Mouse (Mus musculus): ENCODE results near the gene Ndufb7. TPM values are rescaled to one million over a fixed set of nuclear protein-coding genes. Genes with fewer than 3 reads are reported as not detected.
"Not testable (repeated sequence)": the region's sequence is repeated elsewhere in the genome, so short reads cannot be mapped to it uniquely, and the experiment has no call there.

Ndufb7 gene
- total RNA-seq (2017) = 89.4 and 91.9 TPM in 2 replicates

GRCm38 (mm10) chr8:83566469-83567395, at the start of gene Ndufb7:
Ndufb7 (plus strand) TSS chr8:83566671.
- peak; percentile 95 for ATAC-seq (ENCODE audit: extremely low read depth, insufficient number of reproducible peaks, low FRiP score, poor library complexity, severe bottlenecking)

- no peak for ATAC-seq (ENCODE audit: extremely low read depth, insufficient number of reproducible peaks, low FRiP score, poor library complexity, severe bottlenecking)
Observed at GRCm38 (mm10) chr8:83520432-83520831, 46.0 kb upstream of the Ndufb7 start.

GRCm38 (mm10) chr8:83520907-83521306, 45.6 kb upstream of the Ndufb7 start:
- not testable (repeated sequence) for ATAC-seq (ENCODE audit: extremely low read depth, insufficient number of reproducible peaks, low FRiP score, poor library complexity, severe bottlenecking)

GRCm38 (mm10) chr8:83521310-83521709, 45.2 kb upstream of the Ndufb7 start:
- ATAC-seq (ENCODE audit: extremely low read depth, insufficient number of reproducible peaks, low FRiP score, poor library complexity, severe bottlenecking) = no peak

- no peak for ATAC-seq (ENCODE audit: extremely low read depth, insufficient number of reproducible peaks, low FRiP score, poor library complexity, severe bottlenecking)
Observed at GRCm38 (mm10) chr8:83534802-83535201, 31.7 kb upstream of the Ndufb7 start.

- ATAC-seq (ENCODE audit: extremely low read depth, insufficient number of reproducible peaks, low FRiP score, poor library complexity, severe bottlenecking) = no peak
Observed at GRCm38 (mm10) chr8:83535736-83536135, 30.7 kb upstream of the Ndufb7 start, which contains the start of gene Olfr370. Olfr370 (plus strand) TSS chr8:83535780.

- no peak for ATAC-seq (ENCODE audit: extremely low read depth, insufficient number of reproducible peaks, low FRiP score, poor library complexity, severe bottlenecking)
Observed at GRCm38 (mm10) chr8:83562669-83563068, 3.8 kb upstream of the Ndufb7 start.

GRCm38 (mm10) chr8:83563246-83563645, 3.2 kb upstream of the Ndufb7 start:
- no peak for ATAC-seq (ENCODE audit: extremely low read depth, insufficient number of reproducible peaks, low FRiP score, poor library complexity, severe bottlenecking)

- no peak for ATAC-seq (ENCODE audit: extremely low read depth, insufficient number of reproducible peaks, low FRiP score, poor library complexity, severe bottlenecking)
Observed at GRCm38 (mm10) chr8:83565731-83566375, 618 bp upstream of the Ndufb7 start.

- no peak for ATAC-seq (ENCODE audit: extremely low read depth, insufficient number of reproducible peaks, low FRiP score, poor library complexity, severe bottlenecking)
Observed at GRCm38 (mm10) chr8:83567668-83568067, 1.2 kb downstream of the Ndufb7 start.

GRCm38 (mm10) chr8:83568128-83568527, 1.7 kb downstream of the Ndufb7 start:
- ATAC-seq (ENCODE audit: extremely low read depth, insufficient number of reproducible peaks, low FRiP score, poor library complexity, severe bottlenecking) = no peak

GRCm38 (mm10) chr8:83568755-83569154, 2.3 kb downstream of the Ndufb7 start:
- ATAC-seq (ENCODE audit: extremely low read depth, insufficient number of reproducible peaks, low FRiP score, poor library complexity, severe bottlenecking) = no peak

- no peak for ATAC-seq (ENCODE audit: extremely low read depth, insufficient number of reproducible peaks, low FRiP score, poor library complexity, severe bottlenecking)
Observed at GRCm38 (mm10) chr8:83569165-83569564, 2.7 kb downstream of the Ndufb7 start.

- no peak for ATAC-seq (ENCODE audit: extremely low read depth, insufficient number of reproducible peaks, low FRiP score, poor library complexity, severe bottlenecking)
Observed at GRCm38 (mm10) chr8:83570272-83571000, 4.0 kb downstream of the Ndufb7 start.

- not testable (repeated sequence) for ATAC-seq (ENCODE audit: extremely low read depth, insufficient number of reproducible peaks, low FRiP score, poor library complexity, severe bottlenecking)
Observed at GRCm38 (mm10) chr8:83571001-83571340, 4.5 kb downstream of the Ndufb7 start.

- no peak for ATAC-seq (ENCODE audit: extremely low read depth, insufficient number of reproducible peaks, low FRiP score, poor library complexity, severe bottlenecking)
Observed at GRCm38 (mm10) chr8:83571791-83572190, 5.3 kb downstream of the Ndufb7 start.

GRCm38 (mm10) chr8:83572246-83572812, 5.9 kb downstream of the Ndufb7 start:
- ATAC-seq (ENCODE audit: extremely low read depth, insufficient number of reproducible peaks, low FRiP score, poor library complexity, severe bottlenecking) = no peak

- ATAC-seq (ENCODE audit: extremely low read depth, insufficient number of reproducible peaks, low FRiP score, poor library complexity, severe bottlenecking) = peak; percentile 78
Observed at GRCm38 (mm10) chr8:83573140-83573875, 6.8 kb downstream of the Ndufb7 start.
